Mouse (Mus musculus) CH12.LX (cell line): ENCODE data around the gene Mospd3. TPM values are rescaled to one million over a fixed set of nuclear protein-coding genes. Genes with fewer than 3 reads are reported as not detected.

Experiments used
- DNase-seq: peaks from one replicate; pipeline ENCODE4 v3.0.0-alpha.2; 2013; ENCODE audit errors: extremely low read depth
- H3K27ac ChIP-seq: 2 replicates; pipeline ENCODE4 v1.5.1; 2012; ENCODE audit warnings: low read depth, mild to moderate bottlenecking, control low read depth, moderate library complexity; ENCODE audit not compliant: insufficient read depth
- H3K27me3 ChIP-seq: replicated peaks from 2 replicates; pipeline ENCODE3; 2012; ENCODE audit warnings: inconsistent platforms
- H3K36me3 ChIP-seq, 2 experiments: replicated peaks in 1 of 2; 2 replicates each; pipeline versions ENCODE3 to v1.6.1; 2012; ENCODE audit warnings: inconsistent platforms in 1 of 2, low read length in 1 of 2, mild to moderate bottlenecking in 1 of 2, mixed read lengths in 1 of 2, moderate library complexity in 1 of 2; ENCODE audit not compliant: control insufficient read depth in 1 of 2, insufficient read depth in 1 of 2
- H3K4me1 ChIP-seq, 2 experiments: 2 replicates each; pipeline ENCODE4 v1.6.1; 2012; ENCODE audit warnings: inconsistent platforms in 1 of 2, moderate library complexity in 1 of 2; ENCODE audit not compliant: insufficient read depth in 2 of 2, control insufficient read depth in 1 of 2
- H3K4me2 ChIP-seq: 2 replicates; pipeline ENCODE4 v1.6.1; 2012; ENCODE audit warnings: low read depth, mild to moderate bottlenecking, control low read depth; ENCODE audit not compliant: poor library complexity, insufficient read depth, severe bottlenecking
- H3K4me3 ChIP-seq, 3 experiments: fragments of 150-350 bp in 1 of 3; sonication (generic) in 1 of 3; replicated peaks in 1 of 3; 2 replicates each; pipeline versions ENCODE3 to v1.5.1; 2011 to 2012; ENCODE audit warnings: low read depth in 2 of 3, low read length in 2 of 3, mild to moderate bottlenecking in 2 of 3, moderate library complexity in 2 of 3, control low read depth in 1 of 3, improper control_type of control experiment in 1 of 3, inconsistent platforms in 1 of 3, mixed read lengths in 1 of 3; ENCODE audit not compliant: poor library complexity in 1 of 3
- H3K79me2 ChIP-seq: replicated peaks from 2 replicates; pipeline ENCODE4 v1.6.1; 2012; ENCODE audit warnings: mild to moderate bottlenecking, moderate library complexity; ENCODE audit not compliant: control insufficient read depth, poor library complexity, insufficient read depth, severe bottlenecking; ENCODE audit errors: extremely low read depth
- H3K9ac ChIP-seq: 2 replicates; pipeline ENCODE4 v1.6.1; 2012; ENCODE audit warnings: low read depth, mild to moderate bottlenecking, control low read depth, moderate library complexity; ENCODE audit not compliant: insufficient read depth
- H3K9me3 ChIP-seq: replicated peaks from 2 replicates; pipeline ENCODE3; 2012; ENCODE audit warnings: low read length, inconsistent platforms, mixed read lengths
- CHD2 ChIP-seq: IDR thresholded peaks from 2 replicates; pipeline ENCODE4 v1.6.1; 2011; ENCODE audit warnings: low read length, improper control_type of control experiment
- CTCF ChIP-seq, 2 experiments: IDR thresholded peaks in 1 of 2; conservative IDR thresholded peaks in 1 of 2; 2 replicates each; pipeline ENCODE4 v1.5.1; 2011 to 2012; ENCODE audit warnings: low read depth in 2 of 2, low read length in 2 of 2, improper control_type of control experiment in 1 of 2, inconsistent platforms in 1 of 2, mild to moderate bottlenecking in 1 of 2, moderate library complexity in 1 of 2
- ELF1 ChIP-seq: IDR thresholded peaks from 2 replicates; pipeline ENCODE4 v1.6.1; 2014; ENCODE audit warnings: low read depth, mild to moderate bottlenecking, inconsistent platforms, low read length, improper control_type of control experiment
- EP300 ChIP-seq: IDR thresholded peaks from 2 replicates; pipeline ENCODE4 v1.6.1; 2011; ENCODE audit warnings: low read length, improper control_type of control experiment
- ETS1 ChIP-seq: conservative IDR thresholded peaks from 2 replicates; pipeline ENCODE4 v1.6.1; 2012; ENCODE audit warnings: low read depth, mild to moderate bottlenecking, inconsistent platforms, low read length, improper control_type of control experiment, moderate library complexity
- GABPA ChIP-seq: IDR thresholded peaks from 2 replicates; pipeline ENCODE4 v1.6.1; 2012; ENCODE audit warnings: low read depth, low read length, improper control_type of control experiment, inconsistent platforms; ENCODE audit not compliant: insufficient replicate concordance
- IRF4 ChIP-seq: IDR thresholded peaks from 2 replicates; pipeline ENCODE4 v1.6.1; 2014; ENCODE audit warnings: low read depth, mild to moderate bottlenecking, inconsistent platforms, low read length, improper control_type of control experiment
- JUN ChIP-seq: IDR thresholded peaks from 2 replicates; pipeline ENCODE4 v1.6.1; 2011; ENCODE audit warnings: low read depth, mild to moderate bottlenecking, low read length, improper control_type of control experiment, moderate library complexity; ENCODE audit not compliant: insufficient read depth
- JUND ChIP-seq: conservative IDR thresholded peaks from 2 replicates; pipeline ENCODE4 v1.6.1; 2011; ENCODE audit warnings: low read depth, low read length, improper control_type of control experiment
- MAFK ChIP-seq: IDR thresholded peaks from 2 replicates; pipeline ENCODE4 v1.6.1; 2011; ENCODE audit warnings: low read length, improper control_type of control experiment; ENCODE audit not compliant: insufficient replicate concordance
- MAX ChIP-seq: IDR thresholded peaks from 2 replicates; pipeline ENCODE4 v1.6.1; 2011; ENCODE audit warnings: low read length, improper control_type of control experiment
- MEF2A ChIP-seq: IDR thresholded peaks from 2 replicates; pipeline ENCODE4 v1.6.1; 2014; ENCODE audit warnings: low read depth, mild to moderate bottlenecking, inconsistent platforms, low read length, improper control_type of control experiment, borderline replicate concordance
- MXI1 ChIP-seq: IDR thresholded peaks from 2 replicates; pipeline ENCODE4 v1.6.1; 2011; ENCODE audit warnings: mild to moderate bottlenecking, low read depth, low read length, improper control_type of control experiment
- MYC ChIP-seq: IDR thresholded peaks from 2 replicates; pipeline ENCODE4 v1.6.1; 2011; ENCODE audit warnings: low read depth, mild to moderate bottlenecking, improper control_type of control experiment, low read length
- NELFE ChIP-seq: IDR thresholded peaks from 2 replicates; pipeline ENCODE4 v1.6.1; 2011; ENCODE audit warnings: low read depth, low read length, improper control_type of control experiment
- NRF1 ChIP-seq: IDR thresholded peaks from 2 replicates; pipeline ENCODE4 v1.6.1; 2014; ENCODE audit warnings: low read depth, mild to moderate bottlenecking, inconsistent platforms, low read length, improper control_type of control experiment, moderate library complexity
- POLR2A ChIP-seq: IDR thresholded peaks from 2 replicates; pipeline ENCODE4 v1.6.1; 2011; ENCODE audit warnings: low read depth, mild to moderate bottlenecking, improper control_type of control experiment, low read length
- POLR2AphosphoS2 ChIP-seq: IDR thresholded peaks from 2 replicates; pipeline ENCODE4 v1.6.1; 2011; ENCODE audit warnings: low read depth, low read length, improper control_type of control experiment
- RAD21 ChIP-seq: IDR thresholded peaks from 2 replicates; pipeline ENCODE4 v1.6.1; 2011; ENCODE audit warnings: low read depth, mild to moderate bottlenecking, low read length, improper control_type of control experiment, moderate library complexity
- SIN3A ChIP-seq: IDR thresholded peaks from 2 replicates; pipeline ENCODE4 v1.6.1; 2012; ENCODE audit warnings: low read length, improper control_type of control experiment, inconsistent platforms
- SMC3 ChIP-seq: IDR thresholded peaks from 2 replicates; pipeline ENCODE4 v1.6.1; 2011; ENCODE audit warnings: low read depth, low read length, improper control_type of control experiment
- TBP ChIP-seq: conservative IDR thresholded peaks from 2 replicates; pipeline ENCODE4 v1.6.1; 2011; ENCODE audit warnings: low read depth, low read length, improper control_type of control experiment
- TCF12 ChIP-seq: IDR thresholded peaks from 2 replicates; pipeline ENCODE4 v1.6.1; 2014; ENCODE audit warnings: low read depth, mild to moderate bottlenecking, inconsistent platforms, low read length, improper control_type of control experiment
- UBTF ChIP-seq: IDR thresholded peaks from 2 replicates; pipeline ENCODE4 v1.6.1; 2012; ENCODE audit warnings: low read depth, mild to moderate bottlenecking, inconsistent platforms, low read length, improper control_type of control experiment, moderate library complexity
- USF1 ChIP-seq: IDR thresholded peaks from 2 replicates; pipeline ENCODE4 v1.6.1; 2014; ENCODE audit warnings: low read depth, mild to moderate bottlenecking, inconsistent platforms, low read length, improper control_type of control experiment
- USF2 ChIP-seq: conservative IDR thresholded peaks from 2 replicates; pipeline ENCODE4 v1.6.1; 2011; ENCODE audit warnings: low read depth, low read length, improper control_type of control experiment
- ZC3H11A ChIP-seq: IDR thresholded peaks from 2 replicates; pipeline ENCODE4 v1.6.1; 2012; ENCODE audit warnings: low read depth, mild to moderate bottlenecking, inconsistent platforms, low read length, improper control_type of control experiment
- ZMIZ1 ChIP-seq: IDR thresholded peaks from 2 replicates; pipeline ENCODE4 v1.6.1; 2012; ENCODE audit warnings: low read depth, mild to moderate bottlenecking, inconsistent platforms, low read length, improper control_type of control experiment
- ZNF384 ChIP-seq: IDR thresholded peaks from 2 replicates; pipeline ENCODE4 v1.6.1; 2012; ENCODE audit warnings: low read depth, low read length, improper control_type of control experiment, inconsistent platforms
- dilution Hi-C: fragments of 300-500 bp; cut with MboI; formaldehyde crosslinking; loops from 2 replicates; pipeline ENCODE4 v1.14.3; 2020; ENCODE audit warnings: low sequenced_read_pairs; ENCODE audit not compliant: extremely low pct_unique_long_range_greater_than_20kb, extremely low pct_ligation_motif_present
- in situ Hi-C: fragments of 300-500 bp; cut with MboI; formaldehyde crosslinking; loops from 3 replicates; pipeline ENCODE4 v1.14.3; 2019; ENCODE audit warnings: low sequenced_read_pairs, low pct_ligation_motif_present, low pct_unique_long_range_greater_than_20kb, mixed read lengths
- polyA plus RNA-seq: library from polyadenylated mRNA; unstranded; fragments of >175 nt; gene quantifications from 2 replicates; pipeline ENCODE4 v1.2.1, GENCODE M21; 2012; ENCODE audit warnings: low read depth; ENCODE audit not compliant: insufficient read length
- total RNA-seq, 2 experiments: library from RNA; depleted of rRNA; stranded (reverse); fragments of 300-350 nt in 1 of 2; fragments of >200 nt in 1 of 2; gene quantifications; 2 replicates each; pipeline ENCODE4 v1.2.3; 2012 to 2014

Gene Mospd3
- total and polyA plus RNA-seq, 3 experiments: 1.5 to 23.7 (median 4.2) TPM

DNA sequence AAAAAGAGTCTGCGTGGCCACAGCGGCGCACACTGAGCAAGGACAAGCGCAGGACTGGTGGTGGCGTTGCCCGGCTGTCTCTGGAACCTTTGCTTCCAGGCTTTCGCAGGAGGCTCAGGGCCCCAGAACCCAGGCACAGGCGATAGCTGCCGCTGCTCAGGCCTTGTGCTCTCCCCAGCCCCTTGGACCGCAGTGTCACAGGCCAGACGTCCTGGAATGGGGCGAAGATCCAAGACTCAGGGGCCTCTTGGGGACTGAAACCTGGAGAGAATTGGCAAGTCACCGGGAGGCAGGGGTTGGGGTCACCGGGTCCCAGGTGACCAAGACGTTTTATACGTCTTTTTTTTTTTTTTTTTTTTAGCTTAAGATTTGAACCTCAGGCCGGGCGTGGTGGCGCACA is 43.6 kb upstream of the Mospd3 start:
- dilution Hi-C loops: no loop called here
- H3K36me3 ChIP-seq: peaks cover 35 to 45% of the 10 kb centered on the region in 2 experiments
- H3K9ac ChIP-seq: no peak overlapping the region
- no peak overlapping the region for H3K27ac ChIP-seq
- H3K4me3 ChIP-seq: no peak overlapping the region
- no peak for DNase-seq
- no peak for TF ChIP-seq TCF12
- TF ChIP-seq ETS1: no peak
- TF ChIP-seq MYC: no peak
- no peak for TF ChIP-seq JUND
- TF ChIP-seq MAX: no peak
- TF ChIP-seq TBP: no peak
- no peak for TF ChIP-seq POLR2A
- no peak for TF ChIP-seq SMC3
- no peak for TF ChIP-seq UBTF
- TF ChIP-seq CHD2: no peak
- no peak for TF ChIP-seq CTCF (conservative IDR thresholded peaks at IDR 0.05 in 1 of 2, IDR thresholded peaks at IDR 0.05 in 1 of 2; ENCODE audit: low read depth in 2 of 2, low read length in 2 of 2)
- no peak for TF ChIP-seq USF2
- TF ChIP-seq NELFE: no peak
- no peak for TF ChIP-seq ZC3H11A
- no peak for TF ChIP-seq EP300
- no peak for TF ChIP-seq POLR2AphosphoS2
- TF ChIP-seq MEF2A: no peak
- no peaks in the 10 kb centered on the region for H3K27me3 ChIP-seq
- in situ Hi-C loops: no loop called here
- H3K4me1 ChIP-seq: peaks cover 11 to 42% of the 10 kb centered on the region in 2 experiments
- no peaks in the 10 kb centered on the region for H3K9me3 ChIP-seq
- H3K4me2 ChIP-seq: no peak overlapping the region
- no peaks in the 10 kb centered on the region for H3K79me2 ChIP-seq

DNA sequence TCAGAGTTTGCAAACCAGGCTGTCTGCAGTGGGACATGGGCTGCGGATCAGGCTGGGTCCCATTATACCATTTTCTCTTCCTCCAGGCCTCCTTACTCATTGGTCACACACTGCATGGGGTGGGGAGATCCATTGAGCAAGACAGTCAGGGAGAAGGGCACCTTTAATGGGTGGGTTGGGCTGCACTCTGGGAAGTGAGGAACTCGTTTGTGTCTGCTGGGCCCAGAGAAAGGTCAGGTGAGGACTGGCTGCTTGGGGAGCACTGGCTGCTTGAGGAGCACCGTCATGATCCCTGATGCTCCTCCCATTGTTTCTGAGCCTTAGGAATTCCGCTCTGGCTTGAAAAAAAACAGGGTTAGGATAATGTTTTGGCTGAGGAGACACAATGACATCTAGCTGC is 42.0 kb upstream of the Mospd3 start:
- dilution Hi-C loops (no loop called here), in situ Hi-C loops (no loop called here)
- no peak for TF ChIP-seq MYC
- TF ChIP-seq ZNF384: no peak
- no peak for TF ChIP-seq UBTF
- TF ChIP-seq MXI1: no peak
- no peak for TF ChIP-seq USF1
- no peak for TF ChIP-seq SIN3A
- no peak for TF ChIP-seq POLR2A
- no peak for TF ChIP-seq JUN
- TF ChIP-seq GABPA: no peak
- no peak for TF ChIP-seq EP300
- no peak for TF ChIP-seq POLR2AphosphoS2
- no peak for TF ChIP-seq NRF1
- TF ChIP-seq TBP: no peak
- TF ChIP-seq TCF12: no peak
- no peak for TF ChIP-seq MAX
- no peak for TF ChIP-seq RAD21
- TF ChIP-seq ZMIZ1: no peak
- TF ChIP-seq IRF4: no peak
- no peak for TF ChIP-seq ELF1
- TF ChIP-seq MAFK: no peak

More for the DNA sequence above, 42.0 kb upstream of the Mospd3 start:
- peaks cover 3 to 26% of the 10 kb centered on the region in 2 experiments; a peak in 3 of 4 replicates for H3K4me1 ChIP-seq
- no peaks in the 10 kb centered on the region for H3K9me3 ChIP-seq
- H3K4me2 ChIP-seq: no peak overlapping the region
- H3K4me3 ChIP-seq: no peak overlapping the region
- peaks cover 48 to 60% of the 10 kb centered on the region in 2 experiments for H3K36me3 ChIP-seq
- H3K27ac ChIP-seq: no peak overlapping the region
- H3K79me2 ChIP-seq: no peaks in the 10 kb centered on the region
- H3K27me3 ChIP-seq: no peaks in the 10 kb centered on the region
- no peak for DNase-seq
- H3K9ac ChIP-seq: no peak overlapping the region
